Mouse (Mus musculus): ENCODE results near the gene Fat1. TPM values are rescaled to one million over a fixed set of nuclear protein-coding genes. Genes with fewer than 3 reads are reported as not detected.

Gene Fat1
- polyA plus RNA-seq, 1 experiment: 2.0 TPM

DNA sequence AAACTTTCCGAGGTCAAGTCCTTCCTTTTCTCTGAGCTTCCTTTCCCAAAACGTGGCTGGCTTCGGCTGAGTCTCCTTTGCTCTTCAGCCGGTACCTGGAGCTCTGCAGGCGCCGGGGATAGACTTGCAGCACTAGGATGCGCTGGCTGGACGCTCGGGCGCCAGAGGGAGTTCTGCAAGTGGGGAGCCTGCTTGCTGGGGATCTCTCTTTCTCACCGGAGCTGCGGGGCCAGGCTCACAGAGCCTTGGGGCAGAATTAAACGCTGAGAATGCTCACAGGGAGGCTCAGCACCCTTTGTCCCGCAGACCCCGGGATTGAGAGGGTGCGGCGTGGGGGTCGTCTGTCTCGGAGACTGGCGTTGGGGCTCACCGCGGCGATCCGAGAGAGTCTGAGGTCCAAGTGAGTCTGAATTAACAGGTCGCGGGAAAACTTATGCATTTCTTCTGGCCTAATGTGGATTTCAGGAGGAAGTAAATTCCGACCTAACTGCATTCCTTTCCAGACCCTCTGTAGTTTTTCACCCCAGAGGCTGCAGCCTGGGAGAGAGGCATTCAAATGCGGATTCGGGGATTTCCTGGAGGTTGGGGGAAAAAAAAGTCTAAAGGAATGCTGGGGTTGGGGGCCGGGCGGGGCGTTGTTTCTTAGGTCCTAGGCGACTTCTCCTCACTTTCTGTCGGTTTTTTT lies 2.0 kb downstream of the Fat1 start:
- Histone ChIP-seq H3K4me1 (ENCODE audit: control insufficient read depth, insufficient read depth, insufficient read length) (no peaks in the 10 kb centered on the region), H3K27ac (ENCODE audit: insufficient read depth, low read length) (no peak overlapping the region), H3K36me3 (ENCODE audit: control insufficient read depth, insufficient read depth, low read length) (no peaks in the 10 kb centered on the region), H3K4me3 (ENCODE audit: extremely low read depth, insufficient read depth, insufficient read length) (peak overlapping the region; percentile 18), H3K27me3 (ENCODE audit: control insufficient read depth, insufficient read depth, low read length) (peaks cover 18% of the 10 kb centered on the region)
- TF ChIP-seq CTCF (IDR thresholded peaks at IDR 0.05; ENCODE audit: extremely low read depth, insufficient read depth, insufficient read length, insufficient replicate concordance) (no peak), POLR2A (IDR thresholded peaks at IDR 0.05; ENCODE audit: low read depth, low read length) (no peak)
- DNase-seq (ENCODE audit: low read depth in 1 of 2, low spot score in 2 of 2): no peak
- WGBS: 3% methylated on average over 34 of the region's 34 CpGs

DNA sequence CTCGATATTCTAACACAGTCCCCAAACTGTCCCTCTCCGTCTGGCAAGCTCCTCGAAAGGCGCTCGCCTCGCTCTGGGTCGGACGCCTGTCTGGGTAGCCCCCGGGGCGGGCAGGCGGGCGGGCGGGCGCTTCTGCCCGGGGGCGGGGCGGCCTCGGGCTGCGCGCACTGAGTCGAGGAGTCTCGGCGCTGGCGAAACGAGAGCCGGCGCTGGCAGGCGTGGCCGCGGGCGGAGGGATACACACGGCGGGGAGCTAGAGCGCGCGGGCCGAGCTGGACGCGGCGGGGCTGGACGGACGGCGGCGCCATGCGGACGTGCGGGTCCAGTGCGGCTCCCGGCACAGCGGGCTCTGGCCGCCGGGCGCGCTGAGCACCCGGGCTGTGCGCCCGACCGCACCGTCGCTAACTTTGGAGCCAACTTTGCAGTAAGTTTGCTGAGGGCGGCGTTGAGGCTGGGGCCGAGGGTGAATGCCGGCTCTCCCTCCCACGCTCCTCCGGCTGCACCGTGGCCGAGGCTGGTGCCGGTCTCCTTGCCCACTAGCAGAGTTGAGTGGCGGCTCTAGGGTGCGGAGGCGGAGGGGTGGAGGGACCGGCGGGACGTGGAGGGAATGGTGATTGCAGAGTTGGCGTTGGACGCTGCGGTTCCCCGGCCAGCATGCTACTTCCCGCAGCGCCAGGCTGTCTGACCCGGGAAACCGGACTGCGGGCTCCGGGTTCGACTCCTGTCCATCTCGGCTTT lies 2.8 kb downstream of the Fat1 start:
- peaks cover 18% of the 10 kb centered on the region for H3K27me3 ChIP-seq (ENCODE audit: control insufficient read depth, insufficient read depth, low read length)

DNA sequence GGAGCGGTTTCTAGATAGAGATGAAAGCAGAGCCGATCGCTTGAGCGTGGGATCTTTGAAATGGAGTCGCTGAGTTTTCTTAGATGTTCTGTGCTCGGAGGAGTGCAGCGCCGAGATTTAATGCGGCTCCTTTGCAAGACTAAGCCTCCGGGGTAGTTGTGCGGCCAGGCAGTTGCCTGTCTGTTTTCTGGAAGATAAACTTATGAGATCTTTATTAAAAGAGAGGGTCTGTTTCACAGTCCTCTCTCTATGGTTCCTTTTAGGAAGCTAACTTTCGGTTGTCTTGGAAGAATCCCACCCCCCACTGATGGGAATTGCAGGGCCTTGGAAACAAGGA lies 3.4 kb downstream of the Fat1 start:
- WGBS: 5% methylated on average over 12 of the region's 12 CpGs
- H3K4me3 ChIP-seq (ENCODE audit: extremely low read depth, insufficient read depth, insufficient read length): peak overlapping the region; percentile 16; the same call in 1 of the 2 replicates
- DNase-seq (ENCODE audit: low read depth in 1 of 2, low spot score in 2 of 2): no peak

More for the DNA sequence above, 2.8 kb downstream of the Fat1 start:
- Histone ChIP-seq H3K4me3 (ENCODE audit: extremely low read depth, insufficient read depth, insufficient read length) (peak overlapping the region; percentile 16; the same call in 1 of the 2 replicates), H3K27ac (ENCODE audit: insufficient read depth, low read length) (no peak overlapping the region), H3K36me3 (ENCODE audit: control insufficient read depth, insufficient read depth, low read length) (no peaks in the 10 kb centered on the region), H3K4me1 (ENCODE audit: control insufficient read depth, insufficient read depth, insufficient read length) (no peaks in the 10 kb centered on the region)
- WGBS: 2% methylated on average over 87 of the region's 87 CpGs
- DNase-seq (ENCODE audit: low read depth in 1 of 2, low spot score in 2 of 2): peak in 1 of 2 experiments; percentile 6
- TF ChIP-seq POLR2A (IDR thresholded peaks at IDR 0.05; ENCODE audit: low read depth, low read length) (no peak), CTCF (IDR thresholded peaks at IDR 0.05; ENCODE audit: extremely low read depth, insufficient read depth, insufficient read length, insufficient replicate concordance) (no peak)

DNA sequence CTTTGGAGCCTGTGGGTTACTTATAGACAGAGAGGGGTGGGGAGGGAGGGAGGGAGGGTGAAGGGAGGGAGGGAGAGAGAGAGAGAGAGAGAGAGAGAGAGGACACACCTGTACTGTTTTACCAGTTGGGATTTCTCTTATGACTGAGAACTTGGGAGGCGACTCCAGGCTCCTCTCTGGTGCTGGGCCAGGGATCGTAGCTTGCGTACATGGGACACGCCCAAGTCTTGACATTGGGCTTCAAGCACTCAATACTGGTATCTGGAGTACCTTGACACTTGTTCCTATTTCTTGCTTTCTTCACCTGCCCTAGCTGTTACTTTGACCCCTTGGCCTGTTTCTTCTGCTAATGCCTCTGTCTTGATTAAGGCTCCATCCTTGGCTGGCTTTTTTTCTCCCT lies 10.3 kb downstream of the Fat1 start:
- Histone ChIP-seq H3K4me3 (ENCODE audit: extremely low read depth, insufficient read depth, insufficient read length) (no peak overlapping the region), H3K4me1 (ENCODE audit: control insufficient read depth, insufficient read depth, insufficient read length) (no peaks in the 10 kb centered on the region), H3K27me3 (ENCODE audit: control insufficient read depth, insufficient read depth, low read length) (no peaks in the 10 kb centered on the region), H3K36me3 (ENCODE audit: control insufficient read depth, insufficient read depth, low read length) (no peaks in the 10 kb centered on the region), H3K27ac (ENCODE audit: insufficient read depth, low read length) (no peak overlapping the region)
- TF ChIP-seq CTCF (IDR thresholded peaks at IDR 0.05; ENCODE audit: extremely low read depth, insufficient read depth, insufficient read length, insufficient replicate concordance) (no peak), POLR2A (IDR thresholded peaks at IDR 0.05; ENCODE audit: low read depth, low read length) (no peak)
- no peak for DNase-seq (ENCODE audit: low read depth in 1 of 2, low spot score in 2 of 2)
- WGBS: 100% methylated on average over 4 of the region's 4 CpGs

More for the DNA sequence above, 3.4 kb downstream of the Fat1 start:
- no peaks in the 10 kb centered on the region for H3K36me3 ChIP-seq (ENCODE audit: control insufficient read depth, insufficient read depth, low read length)
- H3K4me1 ChIP-seq (ENCODE audit: control insufficient read depth, insufficient read depth, insufficient read length): no peaks in the 10 kb centered on the region
- H3K27me3 ChIP-seq (ENCODE audit: control insufficient read depth, insufficient read depth, low read length): peaks cover 18% of the 10 kb centered on the region
- TF ChIP-seq CTCF (IDR thresholded peaks at IDR 0.05; ENCODE audit: extremely low read depth, insufficient read depth, insufficient read length, insufficient replicate concordance) (no peak), POLR2A (IDR thresholded peaks at IDR 0.05; ENCODE audit: low read depth, low read length) (no peak)
- no peak overlapping the region for H3K27ac ChIP-seq (ENCODE audit: insufficient read depth, low read length)

DNA sequence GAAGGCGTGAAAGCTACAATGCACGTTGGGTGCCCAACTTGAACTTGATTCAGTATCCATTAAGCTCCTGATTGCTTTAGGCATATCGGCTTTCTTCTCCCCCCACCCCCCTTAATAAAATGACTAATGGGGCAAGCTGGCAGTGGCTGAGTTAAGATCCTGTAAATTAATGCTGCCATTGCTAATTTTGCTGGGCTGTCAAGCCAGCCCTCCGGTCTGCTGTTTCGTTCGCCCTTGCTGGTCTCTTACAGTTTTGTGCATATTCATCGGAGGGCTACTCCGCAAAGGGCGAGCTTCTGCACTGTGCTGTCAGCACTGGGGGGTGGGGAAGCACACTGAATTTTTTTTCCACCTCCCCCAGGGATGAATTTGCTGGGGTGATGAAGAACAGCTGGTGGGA lies 13.3 kb downstream of the Fat1 start:
- no peak for DNase-seq (ENCODE audit: low read depth in 1 of 2, low spot score in 2 of 2)
- Histone ChIP-seq H3K36me3 (ENCODE audit: control insufficient read depth, insufficient read depth, low read length) (no peaks in the 10 kb centered on the region), H3K27me3 (ENCODE audit: control insufficient read depth, insufficient read depth, low read length) (no peaks in the 10 kb centered on the region), H3K27ac (ENCODE audit: insufficient read depth, low read length) (no peak overlapping the region), H3K4me1 (ENCODE audit: control insufficient read depth, insufficient read depth, insufficient read length) (no peaks in the 10 kb centered on the region), H3K4me3 (ENCODE audit: extremely low read depth, insufficient read depth, insufficient read length) (no peak overlapping the region)
- TF ChIP-seq CTCF (IDR thresholded peaks at IDR 0.05; ENCODE audit: extremely low read depth, insufficient read depth, insufficient read length, insufficient replicate concordance): no peak
- no peak for TF ChIP-seq POLR2A (IDR thresholded peaks at IDR 0.05; ENCODE audit: low read depth, low read length)
- WGBS: 91% methylated on average over 9 of the region's 9 CpGs

DNA sequence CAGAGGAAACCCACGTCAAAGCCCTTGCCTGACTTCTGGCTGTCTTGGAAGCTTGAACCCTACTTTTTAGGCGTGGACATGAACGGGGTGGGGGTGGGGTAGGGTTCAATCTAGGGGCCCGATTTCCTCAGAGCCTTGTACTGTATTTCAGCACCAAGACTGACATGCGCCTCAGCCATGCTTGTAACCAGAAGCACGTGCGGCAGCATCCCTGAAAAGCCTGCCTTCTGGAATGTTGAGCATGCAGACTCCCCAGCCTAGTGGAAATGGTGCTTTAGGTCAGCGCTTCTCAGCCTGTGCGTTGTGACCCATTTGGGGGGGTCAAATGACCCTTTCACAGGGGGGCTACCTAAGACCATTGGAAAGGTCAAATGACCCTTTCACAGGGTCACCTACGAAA lies 25.2 kb downstream of the Fat1 start:
- no peak for DNase-seq (ENCODE audit: low read depth in 1 of 2, low spot score in 2 of 2)
- 88% methylated on average over 10 of the region's 10 CpGs for WGBS
- Histone ChIP-seq H3K4me3 (ENCODE audit: extremely low read depth, insufficient read depth, insufficient read length) (no peak overlapping the region), H3K36me3 (ENCODE audit: control insufficient read depth, insufficient read depth, low read length) (no peaks in the 10 kb centered on the region), H3K27me3 (ENCODE audit: control insufficient read depth, insufficient read depth, low read length) (no peaks in the 10 kb centered on the region), H3K4me1 (ENCODE audit: control insufficient read depth, insufficient read depth, insufficient read length) (no peaks in the 10 kb centered on the region), H3K27ac (ENCODE audit: insufficient read depth, low read length) (no peak overlapping the region)
- TF ChIP-seq CTCF (IDR thresholded peaks at IDR 0.05; ENCODE audit: extremely low read depth, insufficient read depth, insufficient read length, insufficient replicate concordance): no peak
- no peak for TF ChIP-seq POLR2A (IDR thresholded peaks at IDR 0.05; ENCODE audit: low read depth, low read length)

DNA sequence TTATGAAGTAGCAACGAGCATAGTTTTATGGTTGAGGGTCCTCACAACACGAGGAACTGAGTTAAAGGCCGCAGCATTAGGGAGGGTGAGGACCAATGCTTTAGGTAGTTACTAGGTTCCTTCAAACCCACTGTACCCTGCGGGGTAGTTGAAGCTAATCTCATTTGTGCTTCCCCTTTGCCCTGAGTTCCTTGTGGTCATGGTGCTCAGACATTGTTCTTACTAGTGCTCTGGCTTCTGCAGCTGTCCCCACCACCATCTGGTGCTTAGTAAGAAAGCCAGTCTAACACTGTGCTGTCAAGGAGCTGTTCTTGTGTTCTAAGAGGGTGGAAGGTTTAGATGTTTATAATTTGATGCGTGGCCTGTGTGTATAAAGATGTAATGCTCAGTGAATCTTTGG lies 25.7 kb downstream of the Fat1 start:
- no peak for DNase-seq (ENCODE audit: low read depth in 1 of 2, low spot score in 2 of 2)
- WGBS: 64% methylated on average over 5 of the region's 5 CpGs
- Histone ChIP-seq H3K4me1 (ENCODE audit: control insufficient read depth, insufficient read depth, insufficient read length) (no peaks in the 10 kb centered on the region), H3K36me3 (ENCODE audit: control insufficient read depth, insufficient read depth, low read length) (no peaks in the 10 kb centered on the region), H3K27me3 (ENCODE audit: control insufficient read depth, insufficient read depth, low read length) (no peaks in the 10 kb centered on the region), H3K27ac (ENCODE audit: insufficient read depth, low read length) (no peak overlapping the region), H3K4me3 (ENCODE audit: extremely low read depth, insufficient read depth, insufficient read length) (no peak overlapping the region)
- no peak for TF ChIP-seq POLR2A (IDR thresholded peaks at IDR 0.05; ENCODE audit: low read depth, low read length)
